Mouse (Mus musculus) heart, embryonic 14.5 days (tissue): Measurements from ENCODE around the gene Tbc1d9b. TPM values are rescaled to one million over a fixed set of nuclear protein-coding genes. Genes with fewer than 3 reads are reported as not detected.
"Not testable (repeated sequence)": the region's sequence is repeated elsewhere in the genome, so short reads cannot be mapped to it uniquely, and the experiment has no call there.

Experiments
- ATAC-seq: fragments of 200-750 bp; cut with Nextera tagmentation; 2 replicates; pipeline ENCODE4 v1.8.0; 2017; ENCODE audit warnings: low read depth, moderate TSS enrichment; ENCODE audit not compliant: insufficient number of reproducible peaks, insufficient read depth, low FRiP score
- H3K27ac ChIP-seq, 2 experiments: fragments of 200-500 bp in 1 of 2; fragments of 300-500 bp in 1 of 2; sonication (generic) in 1 of 2; replicated peaks in 1 of 2; 2 replicates each; pipeline ENCODE4 v1.5.1; 2012 to 2014; ENCODE audit warnings: low read depth in 2 of 2, low read length in 2 of 2, control low read depth in 1 of 2, mild to moderate bottlenecking in 1 of 2, mixed read lengths in 1 of 2; ENCODE audit not compliant: control insufficient read depth in 1 of 2, insufficient read depth in 1 of 2
- H3K27me3 ChIP-seq: fragments of 300-500 bp; sonication (generic); 2 replicates; pipeline ENCODE4 v1.6.1; 2014; ENCODE audit warnings: mild to moderate bottlenecking, low read length, control low read depth; ENCODE audit not compliant: control insufficient read depth, insufficient read depth
- H3K36me3 ChIP-seq: fragments of 300-500 bp; sonication (generic); 2 replicates; pipeline ENCODE4 v1.6.1; 2014; ENCODE audit warnings: mild to moderate bottlenecking, control low read depth, low read length, mixed read lengths; ENCODE audit not compliant: control insufficient read depth, insufficient read depth
- H3K4me1 ChIP-seq, 2 experiments: fragments of 200-500 bp in 1 of 2; fragments of 300-500 bp in 1 of 2; sonication (generic) in 1 of 2; 2 replicates each; pipeline ENCODE4 v1.6.1; 2012 to 2014; ENCODE audit warnings: low read length in 2 of 2, control low read depth in 1 of 2, mixed read lengths in 1 of 2; ENCODE audit not compliant: control insufficient read depth in 2 of 2, insufficient read depth in 2 of 2
- H3K4me2 ChIP-seq: fragments of 300-500 bp; sonication (generic); 2 replicates; pipeline ENCODE4 v1.6.1; 2014; ENCODE audit warnings: mild to moderate bottlenecking, low read length
- H3K4me3 ChIP-seq, 2 experiments: fragments of 200-500 bp in 1 of 2; fragments of 300-500 bp in 1 of 2; sonication (generic) in 1 of 2; 2 replicates each; pipeline ENCODE4 v1.5.1; 2012 to 2014; ENCODE audit warnings: low read length in 2 of 2, mild to moderate bottlenecking in 2 of 2, control low read depth in 1 of 2, low read depth in 1 of 2, moderate library complexity in 1 of 2; ENCODE audit not compliant: control insufficient read depth in 1 of 2, insufficient read depth in 1 of 2
- H3K9ac ChIP-seq: fragments of 300-500 bp; sonication (generic); 2 replicates; pipeline ENCODE4 v1.6.1; 2014; ENCODE audit warnings: mild to moderate bottlenecking, low read length
- H3K9me3 ChIP-seq: fragments of 300-500 bp; sonication (generic); 2 replicates; pipeline ENCODE4 v1.6.1; 2016; ENCODE audit warnings: low read length, control low read depth; ENCODE audit not compliant: control insufficient read depth
- WGBS: fragments of 180-500 bp; shearing (Covaris S2); extraction: QIAGEN DNeasy Blood & Tissue Kit; methylation state at CpG from one replicate; pipeline ENCODE4 v1.1.7; 2014; 5-methylcytosine and 5-hydroxymethylcytosine counted together
- polyA plus RNA-seq: library from polyadenylated mRNA; unstranded; fragments of >200 nt; fragmentation: Nextera tagmentation; extraction: Ambion mirVana; gene quantifications from 2 replicates; pipeline ENCODE4 v1.2.1, GENCODE M21; 2014

The Tbc1d9b gene
- polyA plus RNA-seq, 1 experiment from 2014 or later, result 28.7 TPM

DNA sequence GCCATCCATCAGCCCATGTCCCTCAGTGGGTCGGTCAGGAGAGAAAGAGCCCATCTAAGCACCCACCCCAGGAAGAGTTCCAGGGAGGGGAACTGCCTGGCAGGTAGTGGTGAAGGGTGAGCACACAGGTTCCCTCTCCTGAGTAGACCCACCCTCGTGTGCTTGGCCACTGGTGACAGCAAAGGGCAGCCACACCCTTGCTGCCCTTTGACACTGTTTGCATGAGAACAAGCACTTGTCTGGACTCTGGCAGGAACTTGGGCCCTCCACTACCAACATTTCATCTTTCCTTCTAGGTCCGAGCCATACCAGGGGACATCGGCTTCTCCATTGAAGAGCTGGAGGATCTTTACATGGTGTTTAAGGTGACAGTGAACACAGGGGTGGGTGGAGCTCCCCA, 28.2 kb downstream of the Tbc1d9b start:
- Histone ChIP-seq H3K27me3 (no peaks in the 10 kb centered on the region), H3K36me3 (peaks cover 89% of the 10 kb centered on the region), H3K4me3 (no peak overlapping the region), H3K4me2 (no peak overlapping the region), H3K9ac (no peak overlapping the region), H3K9me3 (no peaks in the 10 kb centered on the region), H3K27ac (no peak overlapping the region), H3K4me1 (no peaks in the 10 kb centered on the region; a peak in 1 of 4 replicates)
- WGBS, result 80% methylated on average over 4 of the region's 4 CpGs
- ATAC-seq, result no peak

DNA sequence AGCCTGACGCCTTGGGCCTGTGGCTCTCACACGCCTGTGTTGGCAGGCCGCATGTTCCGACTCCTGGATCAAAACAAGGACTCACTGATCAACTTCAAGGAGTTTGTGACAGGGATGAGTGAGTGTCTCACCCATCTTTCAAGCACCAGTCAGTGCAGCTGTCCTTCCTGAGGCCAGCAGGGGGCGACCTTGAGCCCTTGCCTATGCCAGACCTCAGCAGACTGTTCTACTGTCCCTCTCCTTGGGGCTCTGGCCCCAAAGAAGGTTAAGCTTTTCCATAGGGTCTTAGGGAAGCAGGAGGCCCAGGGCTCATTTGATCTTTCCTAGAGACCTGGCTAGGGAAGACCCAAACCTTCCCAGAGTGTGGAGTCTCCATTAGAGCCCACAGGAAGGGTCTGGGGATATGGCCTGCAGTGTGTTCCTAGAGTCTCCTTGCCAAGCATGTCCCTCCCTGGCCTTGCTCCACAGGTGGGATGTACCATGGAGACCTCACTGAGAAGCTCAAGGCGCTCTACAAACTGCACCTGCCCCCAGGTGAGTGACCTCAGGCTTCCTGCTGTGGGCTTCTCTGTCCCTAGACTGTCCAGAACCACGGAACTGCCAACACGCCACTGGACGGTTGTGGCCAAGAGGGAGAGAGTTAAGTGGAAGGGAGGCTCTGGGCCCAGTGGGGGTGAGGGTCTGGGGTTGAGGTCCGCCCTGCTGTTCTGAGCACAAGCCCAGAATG, 30.5 kb downstream of the Tbc1d9b start:
- H3K27ac ChIP-seq, result no peak overlapping the region
- ATAC-seq, result no peak
- no peak overlapping the region for H3K4me2 ChIP-seq
- peaks cover 83% of the 10 kb centered on the region for H3K36me3 ChIP-seq
- H3K4me3 ChIP-seq, result no peak overlapping the region
- no peaks in the 10 kb centered on the region; a peak in 1 of 4 replicates for H3K4me1 ChIP-seq
- no peak overlapping the region for H3K9ac ChIP-seq
- 65% methylated on average over 10 of the region's 10 CpGs for WGBS
- H3K27me3 ChIP-seq, result no peaks in the 10 kb centered on the region
- H3K9me3 ChIP-seq, result no peaks in the 10 kb centered on the region

- Histone ChIP-seq H3K36me3 (peaks cover 78% of the 10 kb centered on the region), H3K9me3 (no peaks in the 10 kb centered on the region), H3K27ac (no peak overlapping the region), H3K27me3 (no peaks in the 10 kb centered on the region), H3K4me1 (no peaks in the 10 kb centered on the region; a peak in 1 of 4 replicates), H3K9ac (no peak overlapping the region), H3K4me2 (no peak overlapping the region), H3K4me3 (no peak overlapping the region)
- whole genome bisulfite sequencing, result 95% methylated on average over 3 of the region's 3 CpGs
- no peak for ATAC-seq
These were observed 31.3 kb downstream of the Tbc1d9b start for GRCm38 (mm10) chr11:50162338-50163050.

DNA sequence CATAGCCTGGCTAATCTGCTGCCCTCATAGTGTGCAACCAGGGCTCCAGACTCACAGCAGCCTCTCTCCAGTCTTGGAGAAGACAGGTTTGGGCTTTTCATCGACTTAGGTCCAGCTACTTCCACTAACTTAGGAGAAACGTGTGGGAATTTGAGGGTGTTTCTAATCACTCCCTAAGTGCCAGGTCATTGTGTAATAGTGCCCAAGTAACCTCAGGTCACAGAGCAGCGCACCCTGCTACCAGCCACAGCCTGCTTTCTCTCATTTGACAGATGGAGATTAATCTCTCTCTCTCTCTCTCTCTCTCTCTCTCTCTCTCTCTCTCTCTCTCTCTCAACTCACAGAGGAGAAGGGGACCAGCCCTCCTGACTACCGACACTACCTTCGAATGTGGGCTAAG, 37.2 kb downstream of the Tbc1d9b start:
- ATAC-seq, result no peak
- no peaks in the 10 kb centered on the region for H3K4me1 ChIP-seq
- H3K9ac ChIP-seq, result no peak overlapping the region
- H3K4me3 ChIP-seq, result no peak overlapping the region
- H3K36me3 ChIP-seq, result peaks cover 71% of the 10 kb centered on the region
- H3K27me3 ChIP-seq, result no peaks in the 10 kb centered on the region
- no peaks in the 10 kb centered on the region for H3K9me3 ChIP-seq
- H3K27ac ChIP-seq, result no peak overlapping the region
- no peak overlapping the region for H3K4me2 ChIP-seq
- WGBS, result 81% methylated on average over 5 of the region's 5 CpGs

GRCm38 (mm10) chr11:50174111-50174729, 43.0 kb downstream of the Tbc1d9b start, which contains the start of gene Mrnip:
Mrnip (plus strand) TSS chr11:50174444.
- not testable (repeated sequence) for H3K27me3 ChIP-seq, ATAC-seq, H3K4me1 ChIP-seq, H3K9me3 ChIP-seq
- Histone ChIP-seq H3K27ac (peak within 1 kb of the TSS in 1 of 2 experiments; percentile 43; a peak in 3 of 4 replicates), H3K36me3 (peaks cover 44% of the 10 kb centered on the region), H3K4me2 (peak within 1 kb of the TSS; percentile 95), H3K9ac (peak within 1 kb of the TSS; percentile 87), H3K4me3 (peak within 1 kb of the TSS; percentile 66 to 76)
- WGBS, result 4% methylated on average over 19 of the region's 19 CpGs

DNA sequence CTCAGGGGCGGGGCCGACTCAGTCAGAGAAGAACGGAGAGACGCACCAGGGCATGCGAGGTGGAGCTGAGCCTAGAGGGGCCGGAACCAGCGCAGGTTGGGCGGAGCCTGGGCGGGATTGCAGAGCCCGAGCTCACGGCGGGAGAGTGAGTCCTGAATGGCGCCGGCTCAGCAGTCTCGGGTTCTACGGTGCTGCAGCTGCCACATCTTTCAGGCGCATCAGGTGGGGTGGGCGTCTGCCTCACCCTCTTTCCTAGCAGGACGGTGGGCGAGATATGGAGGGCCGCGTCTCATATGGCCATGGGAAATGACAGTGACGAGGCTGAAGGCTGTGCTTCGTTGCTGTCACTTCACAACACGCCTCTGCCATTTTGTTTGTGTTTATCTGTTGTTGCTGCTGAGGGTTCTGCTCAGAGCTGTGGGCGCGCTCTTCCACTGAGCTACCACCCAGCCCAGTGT, 43.6 kb downstream of the Tbc1d9b start:
- Histone ChIP-seq H3K36me3 (peaks cover 39% of the 10 kb centered on the region), H3K9ac (peak overlapping the region; percentile 87), H3K4me2 (peak overlapping the region; percentile 95), H3K4me3 (peak overlapping the region; percentile 66 to 76), H3K27ac (no peak overlapping the region; a peak in 1 of 4 replicates), H3K9me3 (no peaks in the 10 kb centered on the region), H3K27me3 (no peaks in the 10 kb centered on the region), H3K4me1 (peaks cover 0 to 7% of the 10 kb centered on the region in 2 experiments; a peak in 3 of 4 replicates)
- under 1% methylated on average over 26 of the region's 27 CpGs for WGBS
- peak; percentile 98 for ATAC-seq

DNA sequence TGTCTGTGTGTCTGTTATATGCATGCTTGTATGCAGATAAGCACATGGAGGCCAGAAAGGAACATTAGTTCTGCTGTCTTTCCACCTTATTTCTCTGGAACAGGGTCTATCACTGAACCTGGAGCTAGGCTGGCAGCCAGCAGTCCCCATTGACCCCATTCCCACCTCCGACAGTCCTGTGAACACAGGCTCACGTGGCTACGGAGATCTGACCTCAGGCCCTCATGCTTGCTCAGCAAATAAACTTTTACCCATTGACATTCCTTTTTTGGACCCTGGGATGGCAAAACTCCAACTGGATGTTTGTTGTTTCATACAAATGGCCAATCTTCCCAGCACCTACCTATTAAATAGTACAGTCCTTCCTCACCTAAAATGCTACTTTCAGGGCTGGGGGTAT, 45.2 kb downstream of the Tbc1d9b start:
- no peak overlapping the region for H3K27ac ChIP-seq
- H3K4me3 ChIP-seq, result no peak overlapping the region
- no peak for ATAC-seq
- H3K4me1 ChIP-seq, result peaks cover 0 to 7% of the 10 kb centered on the region in 2 experiments; a peak in 3 of 4 replicates
- peaks cover 24% of the 10 kb centered on the region for H3K36me3 ChIP-seq
- no peaks in the 10 kb centered on the region for H3K27me3 ChIP-seq
- H3K9ac ChIP-seq, result no peak overlapping the region
- H3K4me2 ChIP-seq, result no peak overlapping the region
- WGBS, result 84% methylated on average over 3 of the region's 3 CpGs
- no peaks in the 10 kb centered on the region for H3K9me3 ChIP-seq
